Mouse (Mus musculus) heart, postnatal 25 days (tissue): ENCODE measurements around the gene Ppp1r9a. TPM values are rescaled to one million over a fixed set of nuclear protein-coding genes. Genes with fewer than 3 reads are reported as not detected.
"Not testable (repeated sequence)": the region's sequence is repeated elsewhere in the genome, so short reads cannot be mapped to it uniquely, and the experiment has no call there.

Source experiments
- DNase-seq: peaks from one replicate; pipeline ENCODE4 v3.0.0; 2022; ENCODE audit warnings: low spot score
- intact Hi-C: fragments of 180-260 bp; cut with DNase I; formaldehyde crosslinking; loops from one replicate; pipeline ENCODE4 v1.15.1; 2025
- total RNA-seq, 2 experiments: library from RNA; stranded (reverse); gene quantifications; 2 replicates each; pipeline ENCODE4 v1.2.3; 2021

Ppp1r9a gene
- total RNA-seq: 10 to 100 TPM; 11.8 to 12.7 TPM

DNA sequence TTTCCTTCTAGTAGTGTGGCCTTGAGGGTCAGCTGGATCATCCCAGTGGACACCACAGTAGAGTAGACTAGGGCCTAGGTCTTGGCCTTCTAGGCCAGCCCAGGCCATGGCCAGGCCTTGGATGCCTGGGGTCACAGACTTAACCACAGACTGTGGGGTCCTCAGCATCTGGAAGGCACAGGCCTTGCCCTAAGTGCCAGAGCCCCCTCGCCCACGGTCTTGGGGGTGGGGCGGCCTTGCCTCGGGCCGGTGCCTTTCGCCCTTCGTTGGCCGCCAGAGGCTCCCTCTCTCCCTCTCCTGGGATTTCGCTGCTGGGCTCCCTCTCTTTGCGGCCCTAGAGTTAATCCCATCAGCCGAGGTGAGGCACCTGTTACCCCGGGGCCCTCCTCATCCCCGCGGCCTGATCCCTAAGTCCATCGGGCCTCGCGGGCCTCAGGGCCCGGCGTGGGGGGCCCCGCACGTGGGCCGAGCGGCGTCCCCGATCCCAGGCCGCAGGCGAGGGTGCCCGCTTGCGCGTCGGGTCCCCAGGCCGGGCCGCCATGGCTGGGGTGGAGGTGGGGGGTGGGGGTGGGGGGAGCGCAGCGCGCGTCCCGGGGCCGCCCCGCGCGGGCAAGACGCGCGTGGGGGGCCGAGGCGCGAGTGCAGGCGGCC, at the start of gene Ppp1r9a:
Gene Ppp1r9a, plus strand, starts transcription at position 244 of the 651 bp plus-strand sequence.
- intact Hi-C loops: loop anchor here (5.0 to 10.0 kb wide), 4 partner anchors 180 to 480 kb away; partner anchors contain the start of gene Asb4
- peak; percentile 28 for DNase-seq

DNA sequence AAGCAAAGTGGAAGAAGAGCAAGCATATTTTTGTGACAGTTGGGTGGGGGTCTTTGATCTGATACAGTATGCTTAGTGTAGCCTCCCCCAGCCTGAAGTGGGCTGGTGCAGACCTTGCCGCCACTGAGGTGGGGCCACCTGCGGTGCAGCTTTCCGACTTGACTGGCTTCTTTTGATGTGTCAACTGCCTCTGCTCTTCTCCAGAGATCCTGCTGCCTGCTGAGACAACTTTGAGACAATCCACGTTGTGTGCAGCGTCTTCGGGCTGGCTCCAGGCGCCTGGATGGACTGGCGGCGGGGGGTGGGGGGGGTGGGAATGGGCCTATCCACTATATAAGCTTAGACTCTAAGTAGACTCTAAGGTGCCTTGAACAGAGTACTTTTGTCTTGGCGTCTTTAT, 47.5 kb upstream of the Ppp1r9a start:
- intact Hi-C loops: no loop called here
- DNase-seq: no peak

DNA sequence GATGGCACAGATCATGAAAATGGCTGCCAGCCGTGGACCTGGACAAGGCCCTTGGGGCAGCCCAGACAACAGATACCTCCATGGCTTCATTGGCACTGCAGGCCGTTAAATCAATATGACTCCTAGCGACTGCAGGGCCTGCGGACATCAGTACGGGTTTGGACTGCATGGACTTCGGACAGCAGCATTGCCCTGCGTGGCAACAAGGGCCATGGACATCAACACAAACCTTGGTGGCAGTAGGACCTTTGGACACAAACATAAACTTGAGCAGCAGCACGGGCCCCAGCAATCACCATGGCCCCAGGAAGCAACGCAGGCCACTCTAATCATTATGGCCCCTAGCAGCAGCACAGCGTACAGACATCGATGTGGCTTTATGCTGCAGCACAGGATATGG, 45.8 kb upstream of the Ppp1r9a start:
- intact Hi-C loops: no loop called here

DNA sequence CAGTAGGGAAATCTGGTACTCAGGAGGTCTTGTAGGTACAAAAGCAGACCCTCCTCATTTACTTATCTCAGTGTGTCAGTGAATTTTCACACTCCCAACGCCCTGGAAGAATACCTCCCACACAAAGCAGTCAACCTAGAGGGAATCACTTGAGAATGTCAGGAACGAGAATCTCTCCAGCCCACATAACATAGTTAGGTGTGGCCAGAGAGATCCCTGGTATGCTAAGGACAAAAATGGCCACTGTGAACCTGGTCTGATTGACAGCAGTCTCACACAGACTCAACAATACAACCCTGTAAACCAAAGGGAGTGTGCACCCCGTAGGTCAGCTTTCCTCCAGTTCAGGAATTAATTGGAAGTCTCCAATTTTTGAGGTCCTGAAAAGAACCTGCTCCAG, 18.4 kb upstream of the Ppp1r9a start:
- no peak for DNase-seq
- intact Hi-C loops: no loop called here

More for the DNA sequence above, 45.8 kb upstream of the Ppp1r9a start:
- no peak for DNase-seq

DNA sequence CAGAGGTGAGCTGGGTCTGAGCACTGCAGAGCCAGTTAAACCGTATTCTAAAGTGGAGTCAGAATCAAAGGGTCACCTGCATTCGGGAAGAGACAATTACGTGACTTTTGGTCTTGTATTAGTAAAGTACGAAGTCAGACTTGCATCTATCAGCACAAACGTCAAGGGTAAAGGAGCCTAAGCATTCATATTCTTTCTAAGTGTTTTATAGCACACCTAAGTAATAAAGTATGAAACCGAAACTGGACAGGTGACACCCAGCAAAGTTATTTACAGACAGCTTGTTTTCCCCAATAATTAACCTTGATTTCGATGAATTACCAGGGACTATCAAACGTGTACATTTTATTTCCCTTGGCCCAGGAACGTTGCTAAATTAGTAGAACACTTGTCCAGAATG, 13.2 kb upstream of the Ppp1r9a start:
- intact Hi-C loops: no loop called here
- no peak for DNase-seq

DNA sequence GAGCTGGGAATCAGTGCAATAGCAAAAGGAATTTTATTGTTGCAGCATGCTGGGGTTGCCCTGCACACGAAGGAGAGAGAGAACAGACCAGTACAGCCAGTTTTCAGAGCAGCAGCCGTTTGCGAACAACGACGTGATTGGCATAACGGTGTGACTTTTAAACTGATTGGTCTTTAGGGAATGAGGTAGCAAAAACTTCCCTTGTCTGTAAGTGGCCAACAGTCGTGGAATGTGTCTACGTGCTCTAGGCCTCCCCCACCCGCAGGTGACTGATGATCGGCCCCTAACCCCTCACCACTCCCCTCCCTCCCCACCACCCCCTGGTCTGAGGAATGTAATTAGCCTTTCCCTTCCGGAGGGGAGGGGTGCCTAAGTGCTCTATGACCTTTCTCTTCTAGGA, 10.3 kb upstream of the Ppp1r9a start:
- no peak for DNase-seq
- intact Hi-C loops: no loop called here

DNA sequence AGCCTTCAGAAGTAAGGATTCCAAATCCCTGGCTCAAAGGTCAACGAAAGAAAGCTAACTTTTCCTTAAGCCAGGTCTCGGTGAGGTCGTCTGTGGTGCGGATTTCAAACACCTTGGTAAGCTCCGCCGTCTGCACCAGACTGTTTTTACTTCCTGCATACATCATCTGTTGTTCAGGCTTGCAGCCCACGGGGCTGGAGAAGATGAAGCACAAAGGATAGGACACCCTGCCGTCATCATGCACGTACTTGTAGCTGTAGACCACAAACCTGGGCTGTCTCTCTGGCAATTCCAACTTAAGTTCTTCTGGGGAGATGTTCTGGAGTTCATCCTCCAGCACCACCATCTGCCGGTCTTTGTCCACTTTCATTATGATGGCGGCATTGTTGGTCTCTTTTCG, 9.4 kb upstream of the Ppp1r9a start:
- intact Hi-C loops: not testable (repeated sequence)

DNA sequence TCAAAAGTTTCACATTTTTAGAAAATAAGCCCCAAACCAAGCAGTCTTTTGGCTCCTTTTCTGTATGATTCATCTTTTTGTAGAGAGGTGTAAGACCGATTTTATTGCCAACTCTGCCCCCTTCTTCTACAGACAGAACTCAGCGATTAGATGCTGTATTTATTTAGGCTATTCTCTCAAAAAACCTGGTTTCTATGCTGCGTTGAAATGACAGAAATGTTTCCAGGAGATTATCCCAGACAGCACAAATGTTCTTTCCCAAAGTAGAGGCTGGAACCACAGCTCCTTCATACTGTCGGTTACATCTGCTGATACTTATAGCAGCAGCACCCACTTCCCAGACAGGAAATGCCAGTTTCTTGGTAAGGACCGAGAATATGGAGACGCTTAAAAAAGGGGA, 2.8 kb upstream of the Ppp1r9a start:
- DNase-seq: no peak
- intact Hi-C loops: loop anchor here (5.0 to 10.0 kb wide), 4 partner anchors 182 to 482 kb away; partner anchors contain the start of gene Asb4

More for the DNA sequence above, 9.4 kb upstream of the Ppp1r9a start:
- DNase-seq: not testable (repeated sequence)

DNA sequence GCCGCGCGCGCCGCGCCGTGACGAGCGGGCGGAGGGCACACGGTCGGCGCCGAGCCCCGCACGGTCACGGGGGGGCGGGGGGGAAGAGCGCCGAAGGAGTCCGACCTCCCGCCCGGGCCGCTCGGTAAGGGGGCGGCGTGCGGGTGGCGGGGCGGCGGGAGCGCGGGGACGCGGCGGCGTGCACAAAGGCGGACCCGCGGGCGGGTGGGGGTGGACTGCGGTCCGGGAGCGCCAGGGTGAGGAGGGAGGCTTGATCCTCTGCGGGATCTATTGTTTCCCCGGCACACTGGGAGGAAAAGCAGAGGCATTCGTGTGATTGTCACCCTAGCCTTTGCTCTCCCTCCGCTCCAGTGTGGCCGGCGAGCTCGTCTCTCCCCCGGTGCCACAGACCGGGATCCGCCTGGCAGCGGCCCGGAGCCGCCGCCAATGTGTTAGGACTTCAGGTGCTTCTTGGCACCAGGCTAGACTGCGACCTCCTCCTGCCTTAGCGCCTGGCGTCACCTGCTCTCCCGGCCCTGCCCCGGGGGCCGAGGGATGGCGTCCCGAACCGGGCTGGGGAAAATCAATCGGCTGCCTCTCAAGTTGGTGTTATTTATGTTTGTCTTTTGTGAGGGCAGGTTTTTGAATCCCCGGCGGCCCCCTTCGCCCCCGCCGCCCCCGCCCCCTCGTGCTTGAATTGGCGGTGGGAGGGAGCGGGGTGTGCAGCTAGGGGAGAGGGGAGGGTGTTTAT, 773 bp downstream of the Ppp1r9a start:
- intact Hi-C loops: loop anchor here (5.0 to 10.0 kb wide), 4 partner anchors 179 to 479 kb away; partner anchors contain the start of gene Asb4

DNA sequence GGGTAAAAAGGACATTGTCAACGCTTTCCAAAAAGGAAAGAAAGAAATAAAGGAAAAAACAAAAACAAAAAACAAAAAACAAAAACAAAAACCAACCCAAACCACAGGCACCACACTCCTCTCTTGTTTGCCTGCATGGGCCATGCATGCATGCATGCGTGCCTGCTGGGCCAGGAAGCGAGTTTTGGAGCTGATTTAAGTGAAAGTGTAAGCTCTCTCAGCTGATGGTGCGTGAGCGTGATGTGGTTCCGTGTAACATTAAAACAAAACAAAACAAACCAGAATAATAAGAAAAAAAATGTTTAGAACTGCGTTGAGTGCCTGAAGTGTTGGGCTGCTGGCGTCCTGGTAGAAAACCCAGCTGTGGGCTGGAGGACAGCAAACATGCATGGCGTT, 1.3 kb downstream of the Ppp1r9a start:
- intact Hi-C loops: loop anchor here (5.0 to 10.0 kb wide), 4 partner anchors 178 to 478 kb away; partner anchors contain the start of gene Asb4
- no peak for DNase-seq

More for the DNA sequence above, 773 bp downstream of the Ppp1r9a start:
- no peak for DNase-seq

DNA sequence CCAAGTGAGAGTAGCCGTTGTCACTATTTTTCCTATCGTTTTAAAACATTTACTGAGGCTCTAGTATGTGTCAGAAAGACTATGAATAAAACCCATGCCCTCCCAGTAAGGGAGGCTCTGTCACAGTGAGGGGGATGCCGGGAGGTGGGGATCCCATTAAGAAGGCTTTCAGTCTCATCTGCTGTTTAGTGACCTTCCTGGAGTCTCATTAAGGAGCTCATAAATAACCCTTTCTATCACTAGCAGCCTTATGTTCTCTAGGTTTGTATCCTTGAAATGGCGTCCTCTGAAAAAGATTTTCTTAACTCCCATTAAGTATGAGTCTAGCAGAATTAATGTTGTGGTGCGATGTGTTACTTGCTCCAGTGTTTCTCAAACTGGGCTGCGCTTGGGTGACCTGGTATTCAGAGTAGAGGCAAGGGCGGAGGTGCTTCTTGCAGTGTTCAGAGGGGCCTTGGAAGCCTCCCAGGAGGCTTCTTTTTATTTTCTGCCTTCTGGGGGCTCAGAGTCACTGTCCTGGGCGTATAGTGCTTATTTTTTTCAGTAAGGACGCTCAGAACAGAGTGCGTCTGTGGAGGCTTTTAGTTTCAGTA, 7.4 kb downstream of the Ppp1r9a start:
- DNase-seq: no peak
- intact Hi-C loops: no loop called here

DNA sequence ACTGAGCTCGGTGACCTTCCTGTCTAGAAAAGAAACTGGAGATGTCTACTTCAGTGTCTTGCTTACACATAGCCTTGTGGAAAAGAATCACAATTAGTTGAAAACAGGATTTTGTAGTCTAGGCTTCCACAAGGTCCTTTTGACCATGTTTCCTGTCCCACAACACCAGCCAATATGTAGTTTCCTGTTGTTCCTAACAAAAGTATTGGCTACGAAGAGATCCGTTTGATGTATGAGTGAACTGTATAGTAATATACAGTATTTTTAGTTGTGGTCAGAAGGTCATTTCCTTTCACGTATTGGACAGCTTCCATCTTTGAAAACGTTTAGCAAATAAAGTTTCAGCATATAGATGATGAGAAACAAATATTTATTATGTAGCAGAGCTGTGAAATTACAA, 15.8 kb downstream of the Ppp1r9a start:
- DNase-seq: no peak
- intact Hi-C loops: no loop called here

DNA sequence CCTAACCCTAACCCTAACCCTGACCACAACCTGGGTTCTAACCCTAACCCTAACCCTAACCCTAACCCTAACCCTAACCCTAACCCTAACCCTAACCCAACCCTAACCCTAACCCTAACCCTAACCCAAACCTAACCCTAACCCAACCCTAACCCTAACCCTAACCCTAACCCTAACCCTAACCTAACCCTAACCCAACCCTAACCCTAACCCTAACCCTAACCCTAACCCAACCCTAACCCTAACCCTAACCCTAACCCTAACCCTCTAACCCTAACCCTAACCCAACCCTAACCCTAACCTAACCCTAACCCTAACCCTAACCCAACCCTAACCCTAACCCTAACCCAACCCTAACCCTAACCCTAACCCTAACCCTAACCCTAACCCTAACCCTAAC, 21.1 kb downstream of the Ppp1r9a start:
- DNase-seq, intact Hi-C loops: not testable (repeated sequence)

DNA sequence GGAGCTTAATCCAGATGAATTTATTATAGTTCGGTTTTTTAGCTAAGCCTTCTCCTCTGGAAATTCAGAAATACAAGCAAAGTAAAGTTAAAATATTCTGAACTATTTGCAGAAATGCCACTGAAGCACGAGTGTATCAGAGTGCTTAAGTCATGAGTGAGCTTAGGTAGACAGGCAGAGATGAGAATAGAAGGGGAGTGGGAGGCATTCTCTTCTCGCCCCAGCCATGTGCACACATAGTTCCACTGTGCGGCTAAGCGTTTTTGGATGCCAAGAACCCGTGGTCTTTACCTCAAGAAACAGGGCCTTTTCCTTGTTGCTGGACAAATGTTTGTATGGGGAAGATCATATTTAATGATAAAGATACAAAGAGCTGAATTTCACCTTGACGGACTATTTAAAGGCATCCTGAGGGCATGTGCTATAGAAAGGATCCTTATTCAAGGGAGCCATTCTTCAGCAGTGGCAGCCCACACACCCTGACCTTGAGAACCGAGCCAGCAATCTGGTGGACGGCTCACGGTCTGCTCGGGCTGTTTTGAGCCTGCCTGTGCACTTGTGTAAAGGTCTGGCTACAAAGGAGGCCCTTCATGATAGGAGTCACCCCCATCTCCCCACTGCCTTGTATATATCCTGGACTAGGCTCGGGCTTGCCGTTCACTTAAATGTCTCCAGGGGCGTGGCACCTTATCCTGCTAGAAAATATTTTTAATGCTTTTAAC, 23.4 kb downstream of the Ppp1r9a start:
- DNase-seq: no peak
- intact Hi-C loops: no loop called here

DNA sequence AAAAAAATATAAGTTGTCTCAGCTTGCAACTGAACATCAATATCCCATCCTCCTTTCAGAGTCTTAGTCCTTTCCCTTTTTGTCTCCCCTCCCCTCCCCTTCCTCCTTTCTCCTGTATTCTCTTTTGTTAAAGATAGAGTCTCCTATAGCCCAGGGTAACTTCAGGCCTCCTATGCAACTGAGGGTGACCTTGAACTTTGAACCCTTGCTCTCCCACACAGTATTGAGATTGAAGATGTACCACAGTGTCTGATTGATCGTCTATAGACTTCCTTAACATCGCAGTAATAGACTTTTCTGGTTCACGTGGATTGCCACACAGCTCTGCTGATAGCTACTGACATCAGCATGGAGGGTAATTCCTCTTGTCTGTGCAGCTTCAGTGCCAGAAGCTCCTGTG, 27.6 kb downstream of the Ppp1r9a start:
- intact Hi-C loops: no loop called here
- no peak for DNase-seq

DNA sequence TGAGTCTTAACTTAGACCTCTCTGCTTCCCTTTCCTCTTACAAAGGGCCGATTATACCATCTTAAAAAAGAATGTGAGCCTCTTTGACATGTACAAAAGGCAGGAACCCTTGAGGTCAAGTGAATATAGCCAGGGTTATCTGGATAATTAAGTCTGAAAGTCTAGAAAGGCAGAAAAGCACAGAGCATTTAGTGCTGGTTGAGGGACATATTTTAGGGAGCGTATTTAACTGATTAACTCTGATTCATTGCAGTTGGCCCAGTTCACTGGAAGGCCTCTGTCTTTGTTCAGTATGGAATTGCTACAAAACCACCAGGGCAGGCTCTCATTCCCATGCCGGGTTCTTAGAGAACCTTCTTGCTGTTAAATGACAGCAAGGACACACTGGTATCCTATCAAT, 36.2 kb downstream of the Ppp1r9a start:
- DNase-seq: no peak
- intact Hi-C loops: no loop called here

DNA sequence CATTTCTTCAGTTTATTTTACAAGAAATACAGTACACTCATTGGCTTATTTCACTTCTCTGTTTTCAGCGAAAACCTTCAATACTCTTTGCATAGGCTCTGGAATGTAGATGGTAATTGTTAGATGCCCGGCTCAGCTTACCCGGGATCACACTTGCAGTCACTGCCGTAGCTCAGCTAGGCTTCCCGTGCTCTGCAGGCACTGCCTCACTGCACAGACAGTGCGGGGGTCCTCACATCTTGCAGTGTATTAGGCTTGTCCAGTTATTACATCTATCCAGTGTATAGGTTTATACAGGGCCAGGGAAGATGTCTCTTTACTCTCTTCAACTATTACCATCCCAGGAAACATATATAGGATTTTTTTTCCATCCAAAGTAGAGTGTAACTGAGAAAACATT, 37.4 kb downstream of the Ppp1r9a start:
- no peak for DNase-seq
- intact Hi-C loops: no loop called here

DNA sequence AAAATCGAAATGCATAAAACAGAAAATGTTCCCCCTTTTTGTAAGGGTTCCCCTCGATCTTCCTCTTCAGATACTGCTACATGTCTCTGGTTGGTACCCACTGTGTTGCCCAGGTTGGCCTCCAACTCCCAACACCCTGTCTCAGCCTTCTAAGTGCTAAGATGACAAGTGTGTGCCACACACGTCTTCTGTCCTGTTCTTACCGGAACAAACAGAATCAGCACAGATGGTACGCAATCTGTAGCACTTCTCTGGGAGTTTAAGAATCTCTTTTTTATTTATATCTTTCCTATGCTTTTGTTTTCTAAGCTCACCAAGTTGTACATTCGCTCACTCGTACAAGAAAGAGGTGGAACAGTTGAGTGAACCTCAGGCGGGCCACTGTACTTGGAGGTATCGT, 37.9 kb downstream of the Ppp1r9a start:
- intact Hi-C loops: no loop called here

DNA sequence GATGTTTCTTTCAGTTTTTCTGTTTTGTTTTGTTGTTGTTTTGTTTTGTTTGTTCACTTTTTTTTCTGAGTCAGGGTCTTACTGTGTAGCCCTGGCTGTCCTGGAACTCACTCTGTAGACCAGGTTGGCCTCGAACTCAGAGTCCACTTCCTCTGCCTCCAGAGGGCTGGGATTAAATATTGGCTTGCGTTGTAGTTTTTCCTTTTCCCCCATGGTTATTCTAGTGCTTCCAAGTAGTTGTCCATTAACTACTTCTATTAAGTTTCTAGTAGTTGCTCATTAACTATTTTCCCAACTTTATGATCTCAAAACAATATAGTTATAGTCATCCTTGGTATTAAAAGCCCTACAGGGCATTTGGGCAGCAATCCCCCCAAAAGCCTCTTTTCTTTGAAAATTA, 41.1 kb downstream of the Ppp1r9a start:
- no peak for DNase-seq
- intact Hi-C loops: no loop called here

More for the DNA sequence above, 37.9 kb downstream of the Ppp1r9a start:
- no peak for DNase-seq

DNA sequence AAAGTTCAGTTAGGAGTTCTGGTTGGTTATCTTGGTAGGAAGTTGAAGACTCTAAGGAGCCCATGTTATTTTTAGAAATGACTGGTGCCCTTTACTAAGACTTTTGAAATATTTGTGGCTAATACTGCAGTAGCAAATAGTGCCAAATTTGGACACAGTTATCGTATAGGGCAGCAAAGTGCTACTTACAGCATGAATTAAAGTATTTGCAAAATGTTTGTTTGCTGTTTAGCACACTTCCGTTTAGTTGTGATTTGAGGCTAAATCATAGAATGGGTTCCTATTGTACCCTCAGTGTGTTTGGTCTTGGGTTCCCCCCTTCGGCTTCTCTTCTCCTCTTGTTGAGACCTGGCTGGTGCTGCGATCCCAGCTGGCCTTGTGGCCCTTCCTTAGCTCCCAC, 45.3 kb downstream of the Ppp1r9a start:
- DNase-seq: no peak
- intact Hi-C loops: no loop called here
